Mouse (Mus musculus) small intestine, adult 2 months (tissue): ENCODE results near the gene Bex2.

Experiments
- CTCF ChIP-seq: fragments of 200-500 bp; IDR thresholded peaks from 2 replicates; pipeline ENCODE4 v1.5.1; 2012; ENCODE audit warnings: low read depth, mild to moderate bottlenecking, control low read depth, inconsistent platforms, low read length, moderate library complexity, mixed read lengths; ENCODE audit not compliant: insufficient replicate concordance, insufficient read length; ENCODE audit errors: extremely low read depth
- POLR2A ChIP-seq: fragments of 200-500 bp; IDR thresholded peaks from 2 replicates; pipeline ENCODE4 v1.6.1; 2012; ENCODE audit warnings: low read depth, mild to moderate bottlenecking, control low read depth, inconsistent platforms, low read length, moderate library complexity

GRCm38 (mm10) chrX:136104724-136105088 is 36.7 kb upstream of the Bex2 start:
- no peak for TF ChIP-seq CTCF
- TF ChIP-seq POLR2A, result no peak
